Mouse (Mus musculus) retina, postnatal 1 day (tissue): ENCODE measurements around the gene Pmepa1.

Experiments
- DNase-seq: peaks from one replicate; pipeline ENCODE4 v3.0.0-alpha.2; 2012

Gene Pmepa1

DNA sequence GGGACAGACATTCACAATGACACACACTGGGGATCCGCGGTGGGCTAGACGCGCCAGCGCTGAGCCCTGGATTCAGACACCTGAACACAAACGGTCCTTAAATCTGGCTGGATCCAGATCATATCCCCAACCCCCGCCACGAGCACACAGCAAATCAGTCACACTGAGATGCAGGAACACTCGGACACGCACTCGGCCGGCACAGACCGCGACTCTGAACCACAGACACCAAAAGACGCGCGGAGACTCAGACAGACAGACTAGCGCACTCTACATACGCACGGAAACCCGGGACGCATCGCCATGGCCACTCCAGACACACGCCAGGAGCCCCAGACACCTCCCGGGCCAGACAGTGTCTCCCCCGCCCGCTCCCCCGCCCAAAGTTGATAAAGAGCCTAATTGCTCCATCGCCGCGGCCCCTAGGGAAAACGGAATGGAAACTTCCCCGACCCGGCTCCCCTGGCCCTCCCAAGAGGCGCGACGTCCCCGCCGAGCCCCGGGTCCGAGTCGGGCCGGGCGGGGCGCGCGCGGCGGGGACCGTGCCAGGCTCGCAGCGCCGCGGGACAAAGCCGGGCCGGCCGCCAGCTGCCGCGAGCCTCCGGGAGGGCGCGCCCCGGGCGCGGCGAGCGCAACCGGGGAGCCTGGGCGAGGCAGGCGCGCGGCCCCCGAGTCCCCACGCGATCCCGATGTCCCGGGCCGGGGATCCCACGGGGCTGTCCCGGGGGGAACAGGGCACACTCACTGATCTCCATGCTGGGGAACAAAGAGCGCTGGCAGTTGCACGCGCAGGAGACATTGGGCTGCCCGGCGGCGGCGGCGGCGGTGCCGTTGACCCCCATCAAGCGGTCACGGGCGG, 761 bp downstream of the Pmepa1 start:
- DNase-seq: peak; percentile 58

GRCm38 (mm10) chr2:173274428-173275342, 1.6 kb downstream of the Pmepa1 start:
- DNase-seq: peak; percentile 57

DNA sequence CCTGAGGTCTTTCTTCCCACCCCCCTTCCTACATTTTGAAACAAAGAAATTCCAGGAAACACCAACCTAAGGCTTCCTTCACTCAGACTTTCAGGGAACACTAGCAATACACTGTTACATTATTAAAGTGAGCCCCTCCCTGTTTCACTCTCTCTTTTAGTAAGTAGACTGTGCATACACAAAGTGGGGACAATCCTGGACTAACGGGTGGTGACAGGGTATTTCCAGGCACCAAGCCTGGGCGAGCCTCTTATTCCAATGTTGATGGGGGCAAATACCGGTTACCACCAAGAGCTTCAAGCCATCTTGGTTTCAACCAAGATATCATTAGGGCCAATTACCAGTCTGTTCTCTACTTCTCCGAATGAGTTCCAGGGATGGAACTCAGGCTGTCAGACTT, 2.4 kb downstream of the Pmepa1 start:
- DNase-seq: peak; percentile 31

DNA sequence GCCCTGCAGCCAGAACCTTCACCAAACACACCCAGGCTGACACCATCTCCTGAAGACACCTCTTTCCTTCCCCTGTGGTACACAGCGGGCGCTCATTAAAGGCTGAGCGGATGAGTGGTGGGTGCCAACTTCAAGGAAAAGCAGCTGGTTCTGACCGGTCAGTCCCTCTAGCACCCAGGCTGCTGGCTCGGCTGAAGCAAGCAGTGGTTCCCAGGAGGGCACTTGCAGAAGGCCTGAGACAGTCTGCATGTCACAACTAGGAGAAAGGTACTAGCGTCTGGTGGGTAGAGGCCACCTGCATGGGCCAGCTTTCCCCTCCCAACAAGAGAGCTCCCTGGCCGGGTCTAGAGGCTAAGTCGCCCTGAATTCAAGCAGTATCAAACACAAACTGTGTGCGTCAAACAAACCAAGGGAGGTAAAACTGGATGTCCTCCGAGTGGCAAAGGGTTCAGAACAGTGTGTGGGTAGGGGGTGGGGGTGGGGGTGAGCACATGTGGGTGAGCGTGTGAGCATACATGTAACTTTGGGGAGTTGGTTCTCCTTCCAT, 3.9 kb downstream of the Pmepa1 start:
- peak; percentile 61 for DNase-seq

- DNase-seq: peak; percentile 55
These were observed 4.8 kb downstream of the Pmepa1 start for GRCm38 (mm10) chr2:173271541-173271940.

DNA sequence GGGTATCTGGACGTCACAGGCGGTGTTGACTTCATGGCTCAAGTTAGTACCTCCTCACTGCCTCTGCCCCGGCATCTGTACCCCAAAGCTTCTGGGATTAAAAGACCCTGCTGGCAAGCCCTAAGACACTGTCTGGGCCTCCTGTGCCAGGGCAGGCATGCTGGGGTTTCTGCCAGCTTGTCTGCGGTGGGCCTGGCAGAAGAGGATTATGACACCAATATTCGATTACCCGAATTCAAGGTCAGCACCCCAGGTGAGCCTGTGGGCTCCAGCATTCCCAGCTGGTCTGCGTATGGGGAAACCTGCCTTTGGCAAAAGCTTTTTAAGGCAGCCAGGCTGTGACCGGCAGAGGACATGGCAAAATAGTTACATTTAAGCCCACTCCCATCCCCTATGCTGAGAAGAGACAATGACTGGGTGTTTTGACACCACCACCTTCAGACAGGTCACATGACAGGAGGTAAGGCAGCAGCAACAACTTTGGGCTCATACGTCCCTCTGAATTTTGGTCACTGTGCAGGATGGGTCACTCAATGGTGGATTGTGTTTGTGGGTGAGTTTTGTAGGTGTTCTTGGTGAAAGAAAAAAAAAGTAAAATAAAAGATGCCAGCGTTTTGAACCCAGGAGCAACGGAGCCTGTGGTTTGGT, 5.6 kb downstream of the Pmepa1 start:
- DNase-seq: no peak

DNA sequence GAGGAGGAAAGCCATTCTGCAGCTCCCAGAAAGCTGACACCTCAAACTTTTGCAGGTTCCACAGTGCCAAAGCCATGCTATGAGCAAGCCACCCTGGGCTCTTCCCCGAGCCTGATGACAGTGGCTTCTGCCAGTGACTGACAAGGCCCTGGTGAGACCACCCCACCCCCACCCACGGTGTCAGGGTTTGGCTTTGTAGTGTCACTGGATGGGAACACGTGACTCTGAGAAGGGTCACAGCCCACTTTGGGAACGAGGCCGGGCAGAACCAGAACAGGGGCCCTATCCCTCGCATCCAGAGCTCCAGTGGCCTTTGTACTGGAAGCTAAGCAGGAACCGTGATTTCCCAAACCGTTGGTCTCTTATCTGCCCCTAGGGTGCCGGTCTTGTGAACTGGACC, 6.1 kb downstream of the Pmepa1 start:
- peak; percentile 78 for DNase-seq

- peak; percentile 35 for DNase-seq
These were observed 8.8 kb downstream of the Pmepa1 start for GRCm38 (mm10) chr2:173267562-173267961.

DNA sequence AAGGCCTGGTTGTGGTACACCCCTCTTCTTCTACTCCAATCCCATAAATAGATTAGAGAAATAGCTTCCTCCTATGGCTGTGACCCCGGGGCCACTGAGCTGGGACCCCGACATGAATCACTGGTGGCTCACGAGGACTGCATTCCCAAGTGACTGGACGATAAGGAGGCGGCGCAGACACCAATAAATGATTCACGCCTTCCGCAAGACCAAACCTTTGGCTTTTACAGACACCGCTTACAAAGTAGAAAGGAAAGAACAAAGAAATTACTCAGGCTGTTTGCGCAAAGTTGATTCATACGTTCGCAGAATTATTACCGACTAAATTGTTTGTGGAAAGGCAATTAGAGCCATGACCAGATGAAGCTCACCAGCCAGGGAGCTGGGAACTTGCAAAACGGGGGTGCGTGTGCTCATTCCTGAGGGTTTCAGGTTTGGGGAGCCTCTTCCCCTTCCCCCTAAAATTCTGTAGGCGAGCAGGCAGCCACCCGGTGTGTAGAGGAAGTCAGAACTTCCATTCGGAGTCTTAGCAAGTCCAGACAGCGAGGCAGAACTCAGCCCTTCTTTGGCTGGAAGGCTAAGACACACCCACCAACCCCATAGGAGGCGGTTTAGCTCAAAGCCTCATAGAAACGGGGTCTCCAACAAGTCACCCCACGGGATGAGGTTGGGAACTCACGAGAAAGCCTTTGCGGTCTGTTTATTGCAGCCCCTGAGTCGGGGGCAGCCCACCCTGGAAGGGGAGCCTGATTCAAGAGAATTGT, 9.8 kb downstream of the Pmepa1 start:
- DNase-seq: peak; percentile 56

GRCm38 (mm10) chr2:173265468-173266265, 10.7 kb downstream of the Pmepa1 start:
- peak; percentile 60 for DNase-seq

DNA sequence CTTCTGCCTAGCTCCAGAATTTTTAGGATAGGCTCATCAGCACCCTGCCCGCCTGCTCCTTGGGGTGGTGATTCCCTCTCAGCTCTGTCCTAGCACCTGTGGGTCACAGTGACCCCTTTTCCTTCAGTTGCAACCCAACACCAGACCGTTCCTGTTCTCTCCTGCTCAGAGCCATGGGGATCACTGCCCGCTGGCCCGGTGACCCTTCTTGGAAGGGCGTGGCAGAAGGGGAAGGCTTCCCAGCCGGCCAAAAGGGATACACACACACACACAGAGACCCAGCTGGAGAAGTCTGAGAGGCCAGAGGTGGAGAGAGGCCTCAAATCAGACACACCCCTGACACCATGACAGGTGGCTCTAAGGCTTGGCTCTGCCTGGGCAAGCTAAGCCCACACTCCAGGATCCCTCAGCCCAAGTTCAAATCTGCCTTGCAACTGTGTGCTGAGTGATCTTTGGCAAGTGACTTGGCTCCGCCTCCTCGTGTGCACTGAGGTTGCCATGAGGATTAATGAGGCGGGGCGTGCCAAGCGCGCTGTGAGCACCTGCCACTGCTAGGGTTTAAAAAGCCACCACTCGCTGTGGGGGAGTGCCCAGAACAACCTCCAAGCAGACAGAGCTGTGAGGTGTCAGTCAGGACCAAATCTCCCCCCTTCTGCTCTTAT, 11.7 kb downstream of the Pmepa1 start:
- peak; percentile 90 for DNase-seq

DNA sequence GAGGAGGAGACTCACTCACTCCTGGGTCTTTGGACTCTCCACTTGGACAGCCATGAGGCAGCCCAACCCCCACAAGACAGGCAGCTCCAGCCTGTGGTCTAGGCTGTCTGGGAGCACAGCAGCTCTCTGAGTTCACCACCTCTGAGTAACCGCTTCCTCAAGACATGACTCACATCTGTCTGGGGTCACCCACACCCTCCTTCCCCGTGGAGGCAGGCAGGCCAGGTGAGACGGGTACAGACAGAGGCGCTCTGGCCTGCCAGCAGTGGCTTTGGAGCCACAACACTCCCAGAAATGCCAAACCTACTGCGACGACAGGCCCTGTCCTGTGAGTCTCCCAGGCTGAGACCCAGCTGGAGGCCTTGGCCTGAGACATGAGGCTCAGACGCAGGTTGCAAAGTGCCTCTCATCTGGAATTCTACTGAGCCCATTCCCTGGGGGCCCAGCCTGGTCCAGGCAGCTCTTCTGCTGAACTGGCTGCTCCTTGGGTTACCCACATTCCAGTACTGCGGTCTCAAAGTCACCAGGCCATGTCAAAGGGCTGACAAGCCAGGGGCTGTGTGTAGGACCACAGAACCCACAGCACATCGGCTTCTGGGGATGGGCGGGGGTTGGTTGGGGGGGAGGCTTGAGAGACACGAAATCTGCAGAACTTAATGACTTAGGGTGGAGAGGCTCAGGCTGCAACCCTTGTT, 12.6 kb downstream of the Pmepa1 start:
- no peak for DNase-seq

DNA sequence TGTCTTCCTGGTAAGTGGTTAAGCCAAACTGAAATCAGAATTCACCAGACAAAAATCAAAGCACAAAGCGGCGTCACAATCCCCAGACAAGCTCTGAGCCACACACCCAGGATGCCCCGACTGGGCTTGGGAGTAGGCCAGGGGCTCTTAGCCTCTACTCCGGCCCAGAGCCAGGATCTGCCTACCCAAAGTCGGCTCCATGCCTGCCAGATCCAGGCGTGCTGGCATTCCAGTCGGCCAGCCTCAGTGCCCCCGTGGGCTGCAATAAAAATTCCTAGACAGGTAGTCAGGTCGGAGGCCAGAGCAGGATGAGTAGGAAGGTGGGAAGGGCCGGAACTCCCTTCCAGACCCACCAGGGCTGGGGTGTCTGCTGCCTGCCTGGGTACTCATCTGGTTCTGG, 14.8 kb downstream of the Pmepa1 start:
- DNase-seq: no peak

GRCm38 (mm10) chr2:173258459-173259091, 17.8 kb downstream of the Pmepa1 start:
- no peak for DNase-seq

- DNase-seq: no peak
These were observed 18.7 kb downstream of the Pmepa1 start for GRCm38 (mm10) chr2:173257610-173258009.

- DNase-seq: no peak
These were observed 19.8 kb downstream of the Pmepa1 start for GRCm38 (mm10) chr2:173256552-173256949.

DNA sequence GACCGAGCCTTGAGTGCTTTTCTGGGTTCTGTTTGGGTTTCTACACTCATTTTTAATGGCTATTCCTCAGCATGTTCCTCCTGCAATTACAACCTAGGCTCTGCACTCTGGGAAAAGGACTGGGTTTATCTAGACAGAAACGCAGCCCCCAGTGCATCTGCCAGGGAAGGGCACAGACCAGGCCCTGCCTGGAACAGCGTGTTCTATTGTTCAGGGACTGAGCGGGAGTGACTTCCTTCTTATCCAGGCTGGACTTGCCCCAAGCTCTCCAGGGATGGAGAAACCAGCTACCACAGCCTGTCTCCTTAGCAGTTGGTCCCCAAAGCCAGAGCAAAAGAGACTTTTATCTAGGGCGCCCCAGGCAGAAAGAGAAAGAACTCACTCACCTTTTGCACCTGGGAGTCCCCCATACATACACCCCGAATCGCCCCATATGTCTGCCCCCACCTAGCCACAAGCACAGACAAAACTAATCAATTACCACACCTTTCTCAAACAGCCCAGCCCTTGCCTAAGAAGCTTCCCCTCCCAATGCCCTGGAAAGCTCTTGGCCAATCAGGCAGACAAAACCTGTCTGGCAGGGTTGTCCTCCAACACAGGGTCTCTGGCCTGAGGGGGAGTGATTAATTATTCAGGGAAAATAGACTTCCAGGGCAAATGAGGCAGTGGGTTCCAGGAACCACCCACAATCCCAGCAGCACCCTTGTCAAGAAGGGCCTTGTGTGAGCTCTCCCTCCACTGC, 20.4 kb downstream of the Pmepa1 start:
- DNase-seq: no peak

DNA sequence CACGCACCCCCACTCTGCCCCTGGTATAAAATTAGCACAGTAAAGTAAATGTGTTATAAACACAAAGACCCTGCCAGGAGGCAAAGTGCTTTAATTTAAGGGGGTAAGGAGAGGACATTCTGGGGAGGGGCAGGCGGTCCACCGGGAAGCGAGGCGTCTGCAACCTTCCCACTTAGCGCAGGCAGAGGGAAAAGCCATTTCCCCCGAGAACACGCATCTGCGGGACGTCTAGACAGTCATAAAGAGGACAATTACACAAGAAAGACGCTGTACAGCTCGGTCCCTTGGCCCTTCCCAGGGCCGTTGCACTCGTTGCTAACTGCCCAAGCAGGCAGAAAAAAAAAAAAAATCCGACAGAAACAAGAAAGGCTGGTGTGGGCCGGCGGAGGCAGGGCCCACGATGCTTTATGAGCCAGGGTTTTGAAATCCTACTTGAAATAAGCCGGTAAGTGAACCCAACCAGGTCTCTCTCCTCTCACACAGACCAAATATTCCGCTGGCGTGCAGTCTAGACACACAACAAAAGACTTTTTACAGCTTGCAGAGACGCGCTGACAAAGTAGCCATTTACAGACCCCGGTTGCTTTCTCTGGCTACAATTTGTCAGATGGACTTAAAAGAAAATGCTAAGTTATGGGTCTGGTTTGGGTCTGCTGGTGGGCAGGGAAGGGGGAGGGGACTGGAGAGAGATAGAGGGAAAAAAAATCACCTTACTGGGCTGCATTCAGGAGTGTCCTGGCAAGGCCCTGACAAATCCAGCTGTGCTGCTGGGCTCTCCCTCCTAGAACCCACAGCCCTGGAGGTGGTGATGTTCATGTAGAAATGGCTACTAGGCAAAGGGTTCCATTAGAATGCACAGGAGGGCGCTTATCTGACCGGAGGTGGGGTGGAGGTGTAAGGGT, 22.3 kb downstream of the Pmepa1 start:
- DNase-seq: no peak
